Mouse (Mus musculus) small intestine, adult 2 months (tissue): ENCODE results near the gene Il15ra. TPM values are rescaled to one million over a fixed set of nuclear protein-coding genes. Genes with fewer than 3 reads are reported as not detected.
A peak's percentile ranks its signal among the peaks of the same experiment; 100 is the strongest.

Experiments
- H3K27ac ChIP-seq: fragments of 200-500 bp; 2 replicates; pipeline ENCODE4 v1.5.1; 2012; ENCODE audit warnings: low read depth, low read length, control low read depth, inconsistent platforms; ENCODE audit not compliant: insufficient read depth
- H3K27me3 ChIP-seq: fragments of 200-500 bp; 2 replicates; pipeline ENCODE4 v1.6.1; 2012; ENCODE audit warnings: mild to moderate bottlenecking, moderate library complexity, low read length, inconsistent platforms; ENCODE audit not compliant: control insufficient read depth, insufficient read depth
- H3K36me3 ChIP-seq: fragments of 200-500 bp; 2 replicates; pipeline ENCODE4 v1.6.1; 2012; ENCODE audit warnings: mild to moderate bottlenecking, low read length, control low read depth, inconsistent platforms; ENCODE audit not compliant: control insufficient read depth, insufficient read depth
- H3K4me1 ChIP-seq: fragments of 200-500 bp; 2 replicates; pipeline ENCODE4 v1.6.1; 2012; ENCODE audit warnings: low read length, inconsistent platforms, mixed read lengths; ENCODE audit not compliant: control insufficient read depth, insufficient read depth, insufficient read length
- H3K4me3 ChIP-seq: fragments of 200-500 bp; 2 replicates; pipeline ENCODE4 v1.5.1; 2012; ENCODE audit warnings: low read depth, mild to moderate bottlenecking, control low read depth, inconsistent platforms, low read length, moderate library complexity
- CTCF ChIP-seq: fragments of 200-500 bp; IDR thresholded peaks from 2 replicates; pipeline ENCODE4 v1.5.1; 2012; ENCODE audit warnings: low read depth, mild to moderate bottlenecking, control low read depth, inconsistent platforms, low read length, moderate library complexity, mixed read lengths; ENCODE audit not compliant: insufficient replicate concordance, insufficient read length; ENCODE audit errors: extremely low read depth
- POLR2A ChIP-seq: fragments of 200-500 bp; IDR thresholded peaks from 2 replicates; pipeline ENCODE4 v1.6.1; 2012; ENCODE audit warnings: low read depth, mild to moderate bottlenecking, control low read depth, inconsistent platforms, low read length, moderate library complexity
- WGBS: fragments of 180-500 bp; shearing (Covaris S2); methylation state at CpG from one replicate; pipeline ENCODE4 v1.1.7; 2018; 5-methylcytosine and 5-hydroxymethylcytosine counted together
- polyA plus RNA-seq: library from polyadenylated mRNA; depleted of rRNA; stranded (reverse); fragments of >200 nt; gene quantifications from 2 replicates; pipeline ENCODE4 v1.2.3, GENCODE M21; 2012; rRNA removed

Il15ra gene
- polyA plus RNA-seq: 29.0 and 33.8 TPM in 2 replicates

DNA sequence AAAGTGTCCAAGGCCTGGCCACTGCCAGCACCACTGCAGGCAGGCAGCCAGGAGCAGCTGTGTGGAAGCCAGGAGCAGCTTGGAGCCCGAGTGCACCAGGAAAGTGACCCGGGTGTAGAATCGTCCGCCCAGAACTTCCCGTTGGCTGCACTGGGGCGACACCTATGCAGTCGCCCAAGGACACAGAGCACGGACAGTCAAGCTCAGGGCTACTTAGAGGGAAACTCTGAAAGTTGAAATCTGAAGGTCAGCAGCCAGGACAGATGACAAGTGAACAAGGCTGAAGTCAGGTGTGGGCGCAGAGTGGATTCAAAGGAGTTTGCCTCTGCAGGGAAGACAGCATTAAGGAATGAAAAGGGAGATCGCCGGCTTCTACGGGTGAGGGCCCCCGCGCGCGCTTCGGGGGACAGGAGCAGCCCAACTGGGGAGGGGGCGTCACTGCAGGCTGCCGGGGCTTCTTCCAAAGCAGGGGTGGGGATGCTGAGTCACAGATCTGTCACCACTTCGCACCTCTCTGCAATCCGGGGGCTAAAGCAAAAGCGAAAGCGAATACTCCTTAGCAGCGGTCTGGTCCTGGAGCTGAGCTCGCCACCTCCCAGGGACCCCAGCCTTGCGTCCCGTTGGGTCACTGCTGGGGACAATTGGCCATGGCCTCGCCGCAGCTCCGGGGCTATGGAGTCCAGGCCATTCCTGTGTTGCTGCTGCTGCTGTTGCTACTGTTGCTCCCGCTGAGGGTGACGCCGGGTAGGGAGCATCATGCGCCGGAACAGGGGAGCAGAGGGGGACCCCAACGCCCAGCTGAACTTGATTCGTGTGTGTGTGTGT, at the start of gene Il15ra:
Gene Il15ra, plus strand, starts transcription at position 90 of the 825 bp plus-strand sequence.
- Histone ChIP-seq H3K4me3 (peak within 1 kb of the TSS; percentile 93), H3K4me1 (peaks cover 10% of the 10 kb centered on the region; the same call in 1 of the 2 replicates), H3K27me3 (no peaks in the 10 kb centered on the region), H3K36me3 (no peaks in the 10 kb centered on the region), H3K27ac (peak within 1 kb of the TSS; percentile 77)
- TF ChIP-seq CTCF (no peak), POLR2A (peak; percentile 65; the same call in 1 of the 2 replicates)
- WGBS: under 1% methylated on average over 37 of the region's 37 CpGs

DNA sequence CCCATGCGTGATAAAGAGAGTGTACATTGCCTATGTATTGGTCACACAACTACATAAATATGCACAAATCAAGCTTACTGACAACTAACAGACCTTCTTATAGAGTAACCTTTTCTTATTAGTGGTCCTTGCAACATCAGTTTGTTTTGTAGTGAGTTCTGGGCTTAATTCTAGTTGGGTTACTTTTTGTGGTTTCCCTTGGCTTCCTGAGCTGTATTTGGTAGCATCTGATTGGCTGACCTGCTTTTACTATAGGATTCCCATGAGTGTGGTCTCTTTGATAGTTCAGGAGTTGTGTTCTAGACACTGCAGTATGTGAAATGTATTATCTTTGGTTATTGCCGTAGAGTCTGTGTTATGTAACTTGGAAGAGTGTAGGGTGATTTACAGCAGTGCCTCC, 47.5 kb upstream of the Il15ra start:
- 77% methylated on average over 2 of the region's 2 CpGs for WGBS
- H3K27me3 ChIP-seq: no peaks in the 10 kb centered on the region
- H3K4me1 ChIP-seq: no peaks in the 10 kb centered on the region
- no peaks in the 10 kb centered on the region for H3K36me3 ChIP-seq
- H3K4me3 ChIP-seq: no peak overlapping the region
- TF ChIP-seq POLR2A: no peak
- TF ChIP-seq CTCF: no peak
- no peak overlapping the region for H3K27ac ChIP-seq

GRCm38 (mm10) chr2:11659263-11659662, 45.8 kb upstream of the Il15ra start:
- TF ChIP-seq POLR2A: no peak
- no peak for TF ChIP-seq CTCF
- H3K4me3 ChIP-seq: no peak overlapping the region
- no peaks in the 10 kb centered on the region for H3K4me1 ChIP-seq
- H3K27ac ChIP-seq: no peak overlapping the region
- no peaks in the 10 kb centered on the region for H3K27me3 ChIP-seq
- WGBS: 10% methylated on average over 2 of the region's 2 CpGs
- H3K36me3 ChIP-seq: no peaks in the 10 kb centered on the region

DNA sequence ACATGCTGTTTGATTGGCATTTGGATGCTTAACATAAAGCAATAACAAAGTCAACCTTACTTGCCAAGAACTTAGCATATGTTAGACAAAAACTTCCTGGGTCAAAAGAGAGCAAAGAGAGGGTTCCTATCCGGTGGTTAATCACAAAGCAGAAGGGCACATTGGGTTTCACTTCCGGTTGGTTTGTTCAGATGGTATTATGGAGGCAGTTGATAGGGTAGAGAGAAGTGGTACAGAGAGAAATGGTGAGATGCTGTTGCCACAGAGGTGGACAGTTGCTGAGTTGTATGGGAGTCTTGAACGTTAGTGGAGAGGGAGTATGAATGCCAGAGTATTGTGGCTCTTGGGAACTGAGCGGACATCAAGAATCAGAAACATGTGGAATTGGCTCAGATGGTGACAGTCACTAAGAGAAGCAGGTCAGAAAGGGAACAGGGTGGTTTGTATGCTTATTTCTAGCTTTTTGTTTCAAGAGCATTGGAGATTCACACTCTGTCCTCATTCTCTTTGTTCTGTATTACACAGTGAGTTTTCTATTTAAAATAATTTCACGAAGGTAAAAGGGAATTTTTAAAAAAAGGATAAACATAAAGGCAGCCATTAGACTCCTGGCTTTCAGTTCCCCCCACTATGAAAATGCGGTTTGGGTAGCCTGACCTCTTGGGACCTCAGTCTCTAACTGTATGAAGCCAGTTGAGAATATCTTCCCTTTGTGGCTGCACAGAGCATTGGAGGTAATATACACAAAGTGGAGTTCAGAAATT, 42.8 kb upstream of the Il15ra start:
- H3K27ac ChIP-seq: no peak overlapping the region
- H3K36me3 ChIP-seq: no peaks in the 10 kb centered on the region
- no peak overlapping the region for H3K4me3 ChIP-seq
- H3K4me1 ChIP-seq: no peaks in the 10 kb centered on the region
- TF ChIP-seq CTCF (no peak), POLR2A (no peak)
- WGBS: 74% methylated on average over 6 of the region's 6 CpGs
- no peaks in the 10 kb centered on the region for H3K27me3 ChIP-seq

GRCm38 (mm10) chr2:11662907-11663230, 42.2 kb upstream of the Il15ra start:
- H3K27me3 ChIP-seq: no peaks in the 10 kb centered on the region; the same call in 1 of the 2 replicates
- 93% methylated on average over 1 of the region's 1 CpGs for WGBS
- H3K4me3 ChIP-seq: no peak overlapping the region
- no peak for TF ChIP-seq CTCF
- no peak for TF ChIP-seq POLR2A
- H3K27ac ChIP-seq: no peak overlapping the region
- H3K4me1 ChIP-seq: no peaks in the 10 kb centered on the region
- no peaks in the 10 kb centered on the region for H3K36me3 ChIP-seq

DNA sequence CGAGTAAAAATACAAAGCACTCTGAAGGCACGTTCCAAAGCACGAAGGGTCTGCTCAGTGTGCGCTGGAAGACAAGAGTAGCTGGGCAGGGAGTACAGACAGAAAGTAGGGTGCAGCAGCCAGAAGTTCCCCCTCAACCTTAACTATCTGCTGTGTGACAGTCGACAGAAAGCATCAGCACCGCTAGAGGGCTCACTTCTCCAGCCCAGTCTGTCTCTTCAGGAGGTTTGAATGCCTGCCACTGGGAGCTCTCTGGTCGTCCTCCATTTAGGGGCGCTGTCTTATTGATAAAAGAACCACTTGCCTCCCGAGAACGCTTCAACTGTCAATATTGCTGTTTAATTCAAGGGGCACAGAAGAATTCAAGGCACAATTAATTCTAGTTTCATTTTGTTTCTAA, 41.1 kb upstream of the Il15ra start:
- no peak overlapping the region for H3K4me3 ChIP-seq
- WGBS: 5% methylated on average over 10 of the region's 10 CpGs

GRCm38 (mm10) chr2:11664367-11664766, 40.7 kb upstream of the Il15ra start:
- WGBS: 40% methylated on average over 6 of the region's 6 CpGs
- Histone ChIP-seq H3K27ac (no peak overlapping the region), H3K4me3 (no peak overlapping the region), H3K36me3 (no peaks in the 10 kb centered on the region), H3K4me1 (no peaks in the 10 kb centered on the region), H3K27me3 (no peaks in the 10 kb centered on the region; the same call in 1 of the 2 replicates)
- 0 out of 2 replicates have a peak, but pooled peaks have one; percentile 18 for TF ChIP-seq CTCF
- no peak for TF ChIP-seq POLR2A

More for the DNA sequence above, 41.1 kb upstream of the Il15ra start:
- H3K4me1 ChIP-seq: no peaks in the 10 kb centered on the region
- no peaks in the 10 kb centered on the region for H3K36me3 ChIP-seq
- no peak for TF ChIP-seq POLR2A
- peak; percentile 94 for TF ChIP-seq CTCF
- no peaks in the 10 kb centered on the region; the same call in 1 of the 2 replicates for H3K27me3 ChIP-seq
- no peak overlapping the region for H3K27ac ChIP-seq
